Mouse (Mus musculus) brain, adult 10 weeks (tissue): ENCODE measurements around the gene Clec4b1. TPM values are rescaled to one million over a fixed set of nuclear protein-coding genes. Genes with fewer than 3 reads are reported as not detected.

ENCODE experiments used
- polyA plus RNA-seq: library from polyadenylated mRNA; stranded (reverse); fragments of 350-450 nt; fragmentation: Illumina TruSeq; extraction: RNeasy Lipid Tissue Mini Kit (QIAGEN cat#74804); gene quantifications from one replicate; pipeline ENCODE4 v1.2.3, GENCODE M21; 2015; ENCODE audit warnings: low read depth, low replicate concordance

The Clec4b1 gene
- polyA plus RNA-seq, result not detected

GRCm38 (mm10) chr6:123049742-123050372 is at the start of gene Clec4b1:
Gene Clec4b1, plus strand, starts transcription at chr6:123049962.

GRCm38 (mm10) chr6:123106128-123106527 is 56.4 kb downstream of the Clec4b1 start, which contains the start of gene Clec4a2:
Gene Clec4a2, plus strand, starts transcription at chr6:123106428.

Other genes starting within 250 kb of the Clec4b1 start
- 88.9 TPM for gene Slc2a3, start 248.3 kb upstream of the Clec4b1 start, polyA plus RNA-seq
- 14.9 TPM for gene Foxj2, start 230.0 kb upstream of the Clec4b1 start, polyA plus RNA-seq
- 1.0 TPM for gene C3ar1, start 193.8 kb upstream of the Clec4b1 start, polyA plus RNA-seq
- 194 TPM for gene Necap1, start 175.5 kb upstream of the Clec4b1 start, polyA plus RNA-seq
- 0.39 TPM for gene Clec4a1, start 128.1 kb upstream of the Clec4b1 start, polyA plus RNA-seq
- 1.9 TPM for gene Clec4a3, start 97.4 kb upstream of the Clec4b1 start, polyA plus RNA-seq
- not detected for gene Clec4a4, start 59.6 kb upstream of the Clec4b1 start, polyA plus RNA-seq
- gene Clec4a2, start 56.5 kb downstream of the Clec4b1 start, polyA plus RNA-seq, result 2.7 TPM
- gene Clec4b2, start 122.9 kb downstream of the Clec4b1 start, polyA plus RNA-seq, result not detected
- 0.77 TPM for gene Clec4n, start 179.9 kb downstream of the Clec4b1 start, polyA plus RNA-seq
- gene Clec4d, start 212.1 kb downstream of the Clec4b1 start, polyA plus RNA-seq, result not detected
- not detected for gene Clec4e, start 239.9 kb downstream of the Clec4b1 start, polyA plus RNA-seq